Mouse (Mus musculus): ENCODE measurements around the gene Ltbr.

DNA sequence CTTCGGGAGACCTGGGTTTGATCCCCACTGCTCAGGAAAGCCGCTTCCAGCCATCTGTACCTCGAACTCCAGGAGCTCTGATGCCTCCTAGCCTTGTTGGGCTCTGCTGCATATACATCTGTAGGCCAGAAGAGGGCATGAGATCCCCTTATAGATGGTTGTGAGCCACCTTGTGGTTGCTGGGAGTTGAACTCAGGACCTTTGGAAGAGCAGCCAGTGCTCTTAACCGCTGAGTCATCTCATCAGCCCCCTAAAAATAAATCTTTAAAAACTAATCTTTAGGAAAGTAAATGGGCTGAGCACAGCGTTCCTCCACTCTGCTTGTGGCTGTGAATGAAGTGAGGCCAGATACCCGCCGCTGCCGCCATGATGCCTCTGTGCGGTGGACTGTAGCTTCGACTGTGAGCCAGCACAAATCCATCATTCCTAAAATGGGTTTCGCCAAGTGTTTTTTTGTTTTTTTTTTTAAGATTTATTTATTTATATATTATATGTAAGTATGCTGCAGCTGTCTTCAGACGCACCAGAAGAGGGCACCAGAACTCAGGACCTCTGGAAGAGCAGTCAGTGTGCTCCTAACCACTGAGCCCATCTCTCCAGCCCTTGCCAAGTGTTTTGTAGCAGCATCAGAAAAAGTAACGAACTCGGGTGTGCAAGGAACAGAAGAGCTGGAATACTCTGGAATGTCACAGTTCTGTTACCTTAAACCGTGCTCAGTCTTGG lies 38.7 kb downstream of the Ltbr start:
- TF ChIP-seq CTCF (IDR thresholded peaks at IDR 0.05; ENCODE audit: insufficient read depth, low read depth, low read length) (peak; percentile 11; the same call in 1 of the 2 replicates), POLR2A (IDR thresholded peaks at IDR 0.05; ENCODE audit: insufficient read depth, low read depth, low read length) (no peak)
